Mouse (Mus musculus) stomach, postnatal 0 days (tissue): Measurements from ENCODE around the gene Spesp1. TPM values are rescaled to one million over a fixed set of nuclear protein-coding genes. Genes with fewer than 3 reads are reported as not detected.
A peak's percentile ranks its signal among the peaks of the same experiment; 100 is the strongest.

Experiments
- ATAC-seq: fragments of 200-750 bp; cut with Nextera tagmentation; 2 replicates; pipeline ENCODE4 v1.8.0; 2017; ENCODE audit not compliant: low FRiP score, low TSS enrichment
- DNase-seq: peaks from one replicate; pipeline ENCODE4 v3.0.0-alpha.2; 2016; ENCODE audit warnings: low spot score
- H3K27ac ChIP-seq: fragments of 300-500 bp; sonication (generic); replicated peaks from 2 replicates; pipeline ENCODE4 v1.5.1; 2014; ENCODE audit warnings: mild to moderate bottlenecking, control low read depth
- H3K27me3 ChIP-seq: fragments of 300-500 bp; sonication (generic); 2 replicates; pipeline ENCODE4 v1.6.1; 2014; ENCODE audit warnings: low read length; ENCODE audit not compliant: control insufficient read depth, insufficient read depth
- H3K36me3 ChIP-seq: fragments of 300-500 bp; sonication (generic); 2 replicates; pipeline ENCODE4 v1.6.1; 2014; ENCODE audit warnings: low read length, mixed read lengths; ENCODE audit not compliant: control insufficient read depth, insufficient read depth
- H3K4me1 ChIP-seq: fragments of 300-500 bp; sonication (generic); replicated peaks from 2 replicates; pipeline ENCODE4 v1.6.1; 2014; ENCODE audit warnings: antibody characterized with exemption; ENCODE audit not compliant: control insufficient read depth, insufficient read depth
- H3K4me2 ChIP-seq: fragments of 300-500 bp; sonication (generic); replicated peaks from 2 replicates; pipeline ENCODE4 v1.6.1; 2014; ENCODE audit warnings: low read depth, mild to moderate bottlenecking, control low read depth, moderate library complexity
- H3K4me3 ChIP-seq: fragments of 300-500 bp; sonication (generic); 2 replicates; pipeline ENCODE4 v1.5.1; 2014; ENCODE audit warnings: low read depth, low read length, control low read depth
- H3K9ac ChIP-seq: fragments of 300-500 bp; sonication (generic); 2 replicates; pipeline ENCODE4 v1.6.1; 2014; ENCODE audit warnings: mild to moderate bottlenecking, low read length, control low read depth, mixed read lengths
- H3K9me3 ChIP-seq: fragments of 300-500 bp; sonication (generic); 2 replicates; pipeline ENCODE4 v1.6.1; 2016; ENCODE audit warnings: low read length; ENCODE audit not compliant: control insufficient read depth
- CTCF ChIP-seq: IDR thresholded peaks from 2 replicates; pipeline ENCODE4 v1.5.1; 2016; ENCODE audit warnings: antibody characterized with exemption, low read depth, mild to moderate bottlenecking, moderate library complexity
- EP300 ChIP-seq: optimal IDR thresholded peaks from 2 replicates; pipeline ENCODE3; 2016; ENCODE audit warnings: antibody characterized with exemption
- WGBS: fragments of 180-500 bp; shearing (Covaris S2); extraction: QIAGEN DNeasy Blood & Tissue Kit; methylation state at CpG from one replicate; pipeline ENCODE4 v1.1.7; 2014; 5-methylcytosine and 5-hydroxymethylcytosine counted together
- polyA plus RNA-seq: library from polyadenylated mRNA; unstranded; fragments of >200 nt; fragmentation: Nextera tagmentation; extraction: Ambion mirVana; gene quantifications from 2 replicates; pipeline ENCODE4 v1.2.1, GENCODE M21; 2015

Gene Spesp1
- polyA plus RNA-seq, 1 experiment from 2014 or later: not detected

DNA sequence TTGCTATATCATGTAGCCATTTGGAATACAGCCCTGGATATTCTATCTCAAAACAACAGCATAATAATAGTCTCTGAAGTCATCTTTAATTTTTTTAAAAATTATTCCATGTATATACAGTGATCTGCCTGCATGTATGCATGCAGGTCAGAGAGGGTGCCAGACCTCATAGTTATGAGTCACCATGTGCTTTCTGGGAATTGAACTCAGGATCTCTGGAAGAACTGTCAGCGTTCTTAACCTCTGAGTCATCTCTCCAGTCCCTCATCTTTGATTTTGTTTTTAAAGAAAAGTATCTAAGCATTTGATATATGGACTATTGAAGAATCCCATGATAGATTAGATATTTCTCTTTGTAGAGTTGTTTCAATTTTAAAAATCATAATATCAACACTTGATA, 12.8 kb downstream of the Spesp1 start:
- Histone ChIP-seq H3K36me3 (no peaks in the 10 kb centered on the region), H3K4me3 (no peak overlapping the region), H3K4me1 (no peaks in the 10 kb centered on the region; the same call in 1 of the 2 replicates), H3K27ac (no peak overlapping the region), H3K27me3 (no peaks in the 10 kb centered on the region), H3K4me2 (no peak overlapping the region), H3K9ac (no peak overlapping the region), H3K9me3 (no peaks in the 10 kb centered on the region)
- WGBS: 68% methylated on average over 1 of the region's 1 CpGs
- ATAC-seq (no peak), DNase-seq (no peak)
- TF ChIP-seq CTCF (no peak), EP300 (no peak)

DNA sequence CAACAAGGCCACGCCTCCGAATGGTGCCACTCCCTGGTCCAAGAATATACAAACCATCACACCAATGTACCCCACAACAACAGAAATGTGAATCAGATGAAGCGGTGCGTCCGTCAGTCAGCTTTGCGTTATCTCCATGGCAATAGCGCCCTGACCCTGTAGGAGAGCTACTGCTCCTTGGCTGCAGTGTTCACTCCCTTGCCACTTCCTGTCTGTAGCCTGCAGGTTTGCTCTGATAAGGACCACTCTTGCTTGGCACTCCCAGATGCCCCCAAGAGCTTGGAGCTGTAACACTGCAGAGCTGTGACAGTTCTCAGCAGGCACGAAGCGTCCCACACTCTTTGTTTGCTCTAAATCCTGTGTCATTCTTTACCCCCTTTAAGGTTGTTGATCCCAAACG, 16.7 kb downstream of the Spesp1 start:
- Histone ChIP-seq H3K4me3 (no peak overlapping the region), H3K27ac (no peak overlapping the region), H3K36me3 (no peaks in the 10 kb centered on the region), H3K4me1 (no peaks in the 10 kb centered on the region), H3K4me2 (no peak overlapping the region), H3K9me3 (no peaks in the 10 kb centered on the region), H3K9ac (no peak overlapping the region), H3K27me3 (no peaks in the 10 kb centered on the region)
- no peak for TF ChIP-seq CTCF
- no peak for TF ChIP-seq EP300
- WGBS: 71% methylated on average over 10 of the region's 10 CpGs
- ATAC-seq (0 out of 2 replicates have a peak, but pooled peaks have one; percentile 32), DNase-seq (no peak)

GRCm38 (mm10) chr9:62263652-62264051, 18.4 kb downstream of the Spesp1 start:
- no peak overlapping the region for H3K4me2 ChIP-seq
- no peak overlapping the region for H3K9ac ChIP-seq
- ATAC-seq (no peak), DNase-seq (no peak)
- 62% methylated on average over 5 of the region's 5 CpGs for WGBS
- H3K4me3 ChIP-seq: no peak overlapping the region
- TF ChIP-seq EP300 (no peak), CTCF (no peak)
- H3K36me3 ChIP-seq: no peaks in the 10 kb centered on the region
- no peaks in the 10 kb centered on the region for H3K27me3 ChIP-seq
- no peaks in the 10 kb centered on the region for H3K9me3 ChIP-seq
- no peak overlapping the region for H3K27ac ChIP-seq
- H3K4me1 ChIP-seq: no peaks in the 10 kb centered on the region

GRCm38 (mm10) chr9:62261406-62261805, 20.6 kb downstream of the Spesp1 start:
- Histone ChIP-seq H3K4me2 (no peak overlapping the region), H3K9me3 (no peaks in the 10 kb centered on the region), H3K4me1 (no peaks in the 10 kb centered on the region), H3K9ac (no peak overlapping the region), H3K36me3 (no peaks in the 10 kb centered on the region), H3K27me3 (no peaks in the 10 kb centered on the region), H3K4me3 (no peak overlapping the region), H3K27ac (no peak overlapping the region)
- WGBS: 92% methylated on average over 3 of the region's 3 CpGs
- TF ChIP-seq EP300: no peak
- TF ChIP-seq CTCF: no peak
- no peak for ATAC-seq
- DNase-seq: no peak

- ATAC-seq (no peak), DNase-seq (no peak)
- Histone ChIP-seq H3K4me1 (no peaks in the 10 kb centered on the region), H3K9me3 (no peaks in the 10 kb centered on the region), H3K27ac (no peak overlapping the region), H3K27me3 (no peaks in the 10 kb centered on the region), H3K36me3 (no peaks in the 10 kb centered on the region), H3K4me2 (no peak overlapping the region), H3K9ac (no peak overlapping the region), H3K4me3 (no peak overlapping the region)
- TF ChIP-seq CTCF (no peak), EP300 (no peak)
- WGBS: 87% methylated on average over 5 of the region's 5 CpGs
Observed at GRCm38 (mm10) chr9:62261006-62261405, 21.0 kb downstream of the Spesp1 start.

DNA sequence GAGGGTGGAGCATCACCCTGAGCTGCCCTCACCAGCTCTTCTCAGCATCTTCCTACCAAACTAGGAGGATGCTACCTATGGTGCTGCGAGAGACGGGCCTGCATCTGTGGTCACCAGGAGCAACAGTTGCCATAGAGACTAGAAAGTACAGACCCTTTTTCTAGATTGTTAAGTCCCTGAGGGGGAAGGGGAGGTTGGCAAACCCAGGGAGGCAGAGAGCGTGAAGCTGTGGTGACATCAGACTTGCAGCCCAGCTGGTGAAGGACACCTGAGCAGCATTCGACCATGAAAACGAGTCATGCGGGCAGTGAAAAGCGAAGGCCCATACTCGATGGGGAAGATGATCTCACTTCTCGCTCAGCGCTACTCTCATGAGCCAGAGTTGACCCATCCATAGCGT, 24.0 kb downstream of the Spesp1 start:
- ATAC-seq: no peak
- WGBS: 93% methylated on average over 11 of the region's 11 CpGs

More for the DNA sequence above, 24.0 kb downstream of the Spesp1 start:
- Histone ChIP-seq H3K36me3 (no peaks in the 10 kb centered on the region), H3K4me2 (no peak overlapping the region), H3K27me3 (no peaks in the 10 kb centered on the region), H3K27ac (no peak overlapping the region), H3K9ac (no peak overlapping the region), H3K4me3 (no peak overlapping the region), H3K4me1 (no peaks in the 10 kb centered on the region), H3K9me3 (no peaks in the 10 kb centered on the region)
- TF ChIP-seq CTCF (no peak), EP300 (no peak)
- no peak for DNase-seq
